Mouse (Mus musculus): ENCODE measurements around the gene Fut7.

GRCm38 (mm10) chr2:25376589-25376988 is 46.5 kb upstream of the Fut7 start:
- TF ChIP-seq EP300 (IDR thresholded peaks at IDR 0.05; ENCODE audit: low read length) (no peak), USF1 (IDR thresholded peaks at IDR 0.05; ENCODE audit: low read depth, low read length) (no peak), NRF1 (IDR thresholded peaks at IDR 0.05; ENCODE audit: low read depth, low read length) (no peak), POLR2AphosphoS2 (IDR thresholded peaks at IDR 0.05; ENCODE audit: low read depth, low read length) (no peak), POLR2A (IDR thresholded peaks at IDR 0.05; ENCODE audit: low read depth, low read length) (no peak), ZC3H11A (IDR thresholded peaks at IDR 0.05; ENCODE audit: low read depth, low read length) (no peak), MAFK (IDR thresholded peaks at IDR 0.05; ENCODE audit: insufficient replicate concordance, low read length) (no peak), E2F4 (IDR thresholded peaks at IDR 0.05; ENCODE audit: insufficient replicate concordance, low read depth, low read length) (no peak), USF2 (conservative IDR thresholded peaks at IDR 0.05; ENCODE audit: low read depth, low read length) (no peak), BHLHE40 (IDR thresholded peaks at IDR 0.05; ENCODE audit: low read depth, low read length) (no peak), CHD2 (IDR thresholded peaks at IDR 0.05; ENCODE audit: low read length) (no peak)

Measured in CH12.LX (cell line).